Mouse (Mus musculus) E14TG2a.4 (cell line): ENCODE measurements around the gene Inpp4b.

Source experiments
- CTCF ChIP-seq: conservative IDR thresholded peaks from 2 replicates; pipeline ENCODE4 v1.5.1; 2014; ENCODE audit warnings: low read length
- POU5F1 ChIP-seq: IDR thresholded peaks from 2 replicates; pipeline ENCODE4 v1.6.1; 2014; ENCODE audit warnings: low read length, borderline replicate concordance

GRCm38 (mm10) chr8:81702038-81702437, 359.7 kb downstream of the Inpp4b start:
- no peak for TF ChIP-seq CTCF
- no peak for TF ChIP-seq POU5F1
